Mouse (Mus musculus) T-helper 2 cell (primary cell): ENCODE measurements around the gene Faf1.

Source experiments
- in situ Hi-C: fragments of 300-600 bp; cut with MboI, MseI; formaldehyde crosslinking; loops from one replicate; pipeline ENCODE4 v1.15.1; 2025; ENCODE audit warnings: high pct_unique_total_duplicates

Faf1 gene

DNA sequence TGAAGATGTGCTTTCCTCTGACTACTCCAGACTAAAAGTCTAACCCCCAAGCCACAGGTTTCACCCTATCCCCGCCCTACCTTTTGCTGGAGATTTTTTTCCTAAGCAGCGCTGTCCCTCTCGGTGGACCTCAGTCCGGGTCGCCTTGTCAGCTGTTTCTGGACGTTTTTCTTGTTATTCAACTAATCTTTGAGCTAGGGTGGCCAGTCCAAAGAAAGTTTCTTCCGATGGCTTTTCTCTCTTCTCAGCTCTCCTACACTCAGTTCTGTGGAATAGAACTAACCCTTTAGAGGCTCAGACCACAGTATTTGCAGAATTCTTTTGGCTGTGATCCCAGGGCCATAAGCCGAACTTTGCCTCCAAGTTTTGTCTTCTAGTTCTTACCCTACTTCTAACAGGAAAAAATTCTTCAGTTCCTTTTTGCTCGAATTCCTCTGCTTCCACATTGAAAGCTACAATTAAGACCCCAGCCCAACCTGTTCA is 302.5 kb downstream of the Faf1 start:
- in situ Hi-C loops = no loop called here

DNA sequence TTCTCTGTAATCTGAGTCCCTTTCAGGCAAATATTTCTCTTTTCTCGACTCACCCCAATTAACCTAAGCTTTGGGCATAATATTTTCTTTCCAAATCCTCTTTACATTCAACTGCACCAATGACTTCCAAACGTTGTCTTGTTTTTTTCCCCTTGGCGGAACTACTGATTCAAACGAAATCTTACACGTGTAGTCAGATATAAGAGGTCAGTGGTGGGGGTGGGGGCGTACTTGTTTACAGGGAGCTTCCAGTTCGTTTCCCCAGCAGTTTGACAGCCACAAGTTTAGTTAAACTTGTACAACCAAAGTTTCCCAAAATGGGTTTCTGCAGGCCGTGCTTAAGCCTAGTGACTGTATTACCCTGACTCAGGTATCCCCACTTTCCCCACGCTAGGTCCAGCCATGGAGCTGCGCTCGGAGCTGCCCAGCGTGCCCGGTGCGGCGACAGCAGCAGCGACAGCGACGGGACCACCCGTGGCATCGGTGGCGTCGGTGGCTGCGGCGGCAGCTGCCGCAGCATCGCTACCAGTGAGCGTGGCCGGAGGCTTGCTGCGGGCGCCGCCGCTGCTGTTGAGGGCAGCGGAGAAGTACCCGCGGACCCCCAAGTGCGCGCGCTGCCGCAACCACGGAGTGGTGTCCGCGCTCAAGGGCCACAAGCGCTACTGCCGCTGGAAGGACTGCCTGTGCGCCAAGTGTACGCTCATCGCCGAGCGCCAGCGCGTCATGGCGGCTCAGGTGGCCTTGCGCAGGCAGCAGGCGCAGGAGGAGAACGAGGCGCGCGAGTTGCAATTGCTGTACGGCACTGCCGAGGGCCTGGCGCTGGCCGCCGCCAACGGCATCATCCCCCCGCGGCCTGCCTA is 303.3 kb downstream of the Faf1 start:
- in situ Hi-C loops = no loop called here

DNA sequence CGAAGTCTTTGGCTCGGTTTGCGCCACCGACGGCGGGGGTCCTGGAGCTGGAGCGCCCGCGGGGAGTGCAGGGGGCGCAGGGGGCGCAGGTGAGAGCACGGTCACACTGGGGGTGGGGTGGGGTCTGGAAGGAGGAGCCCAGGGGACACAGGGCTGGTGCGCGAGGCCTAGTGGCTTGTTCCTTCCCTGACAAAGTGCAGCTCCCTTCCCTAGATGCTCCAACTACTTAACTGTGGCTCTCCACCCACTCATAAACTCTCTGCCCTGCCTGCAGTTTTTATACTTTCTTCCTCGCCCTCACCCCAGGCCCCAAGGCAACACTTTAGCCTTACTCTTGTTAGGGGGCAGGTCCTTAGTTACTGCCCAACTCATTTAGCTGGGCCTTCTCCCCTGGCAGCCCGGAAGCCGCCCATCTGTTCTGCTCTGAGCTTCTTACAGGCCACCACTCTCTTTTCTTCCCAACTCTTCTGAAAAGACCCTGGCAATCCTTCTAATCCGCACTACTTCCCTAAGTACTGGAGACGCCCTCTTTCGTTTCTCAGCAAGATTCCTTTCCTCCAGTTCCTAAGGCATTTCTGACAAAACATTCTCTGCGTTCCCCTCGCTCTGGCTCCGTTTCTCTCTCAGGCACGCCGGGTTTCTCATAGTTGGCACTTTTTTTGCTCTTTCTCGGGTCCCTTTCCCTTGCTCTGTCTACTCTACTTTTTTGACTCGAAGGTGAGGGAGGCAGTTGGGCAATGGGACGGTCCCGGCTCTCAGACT is 304.1 kb downstream of the Faf1 start:
- in situ Hi-C loops = no loop called here

DNA sequence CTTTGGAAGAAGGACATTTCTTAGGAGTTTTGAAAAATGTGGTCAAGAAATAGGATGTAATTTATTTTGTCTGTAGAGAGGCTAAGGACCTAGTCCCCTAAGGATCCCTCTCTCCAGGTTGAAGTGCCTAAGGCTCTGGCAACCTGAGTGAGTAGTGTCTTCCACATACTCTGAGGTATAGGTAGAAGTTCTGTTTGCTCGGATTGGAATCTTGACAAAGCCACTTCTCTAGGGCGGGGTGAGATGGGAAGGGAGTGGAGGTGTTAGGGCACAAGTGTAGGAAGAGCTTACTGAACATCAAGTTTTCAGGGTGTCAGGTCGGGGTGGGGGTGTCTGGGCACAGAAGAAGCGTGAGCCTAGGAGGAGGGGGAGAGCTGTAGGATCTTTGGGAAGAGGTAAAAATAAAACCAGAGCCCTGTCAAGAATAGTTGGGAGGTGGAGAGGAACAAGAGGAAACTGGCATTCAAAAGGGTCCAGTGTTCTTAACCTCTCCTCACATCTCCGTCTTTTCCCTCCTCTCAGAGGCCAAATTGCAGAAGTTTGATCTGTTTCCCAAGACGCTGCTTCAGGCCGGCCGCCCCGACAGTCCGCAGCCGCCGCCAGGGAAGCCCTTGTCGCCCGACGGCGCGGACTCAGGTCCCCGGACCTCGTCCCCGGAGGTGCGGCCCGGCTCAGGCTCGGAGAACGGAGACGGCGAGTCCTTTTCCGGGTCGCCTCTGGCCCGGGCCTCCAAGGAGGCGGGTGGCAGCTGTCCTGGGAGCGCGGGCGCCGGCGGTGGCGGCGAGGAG is 304.9 kb downstream of the Faf1 start:
- in situ Hi-C loops = no loop called here

DNA sequence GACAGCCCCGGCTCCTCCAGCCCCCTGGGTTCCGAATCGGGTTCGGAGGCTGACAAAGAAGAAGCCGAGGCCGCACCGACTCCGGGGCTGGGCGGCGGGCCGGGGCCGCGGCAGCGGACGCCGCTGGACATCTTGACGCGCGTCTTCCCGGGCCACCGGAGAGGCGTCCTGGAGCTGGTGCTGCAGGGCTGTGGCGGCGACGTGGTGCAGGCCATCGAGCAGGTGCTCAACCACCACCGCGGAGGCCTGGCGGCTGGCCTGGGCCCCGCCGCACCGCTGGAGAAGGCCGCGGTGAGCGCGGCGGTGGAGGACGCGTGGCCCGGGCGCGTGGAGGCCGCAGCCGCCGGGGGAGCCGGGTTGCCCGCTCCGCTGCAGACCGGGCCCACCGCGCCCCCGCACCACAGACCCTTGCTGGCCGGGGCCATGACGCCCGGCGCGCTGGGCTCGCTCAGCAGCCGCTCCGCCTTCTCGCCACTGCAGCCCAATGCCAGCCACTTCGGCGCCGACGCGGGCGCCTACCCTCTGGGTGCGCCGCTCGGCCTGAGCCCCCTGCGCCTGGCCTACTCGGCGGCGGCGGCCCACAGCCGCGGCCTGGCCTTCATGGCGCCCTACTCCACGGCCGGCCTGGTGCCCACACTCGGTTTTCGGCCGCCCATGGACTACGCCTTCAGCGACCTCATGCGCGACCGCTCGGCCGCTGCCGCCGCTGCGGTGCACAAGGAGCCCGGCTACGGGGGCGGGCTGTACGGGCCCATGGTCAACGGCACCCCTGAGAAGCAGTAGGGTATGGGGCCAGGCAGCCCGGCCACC is 305.7 kb downstream of the Faf1 start:
- in situ Hi-C loops = no loop called here

DNA sequence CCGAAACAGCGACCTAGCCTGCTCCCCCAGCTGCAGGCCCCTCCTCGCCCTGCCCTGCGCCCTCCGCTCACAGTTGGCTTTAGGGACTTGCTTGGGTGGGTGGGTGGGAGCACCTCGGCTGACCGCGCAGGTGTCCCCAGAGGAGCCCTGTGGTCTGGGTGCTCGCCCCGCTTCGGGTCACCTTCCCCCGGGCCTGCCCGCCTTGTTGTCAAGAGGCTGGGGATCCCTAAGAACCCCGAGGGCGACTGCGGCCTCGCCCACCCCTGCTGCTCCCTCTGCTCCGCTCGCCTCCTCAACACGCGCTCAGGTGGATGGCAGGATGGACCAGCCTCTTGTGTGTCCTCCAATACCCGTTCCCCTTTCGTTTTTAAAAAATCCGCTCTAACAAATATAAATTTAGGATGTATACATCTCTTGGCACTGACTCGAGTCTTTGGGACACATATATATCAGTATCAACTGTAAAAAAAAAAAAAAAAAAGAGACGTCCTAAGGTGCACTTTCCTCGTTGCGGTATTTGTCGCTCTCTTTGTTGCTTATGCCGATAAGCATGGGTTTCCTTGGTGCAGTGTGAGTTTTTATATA is 306.4 kb downstream of the Faf1 start:
- in situ Hi-C loops = no loop called here

DNA sequence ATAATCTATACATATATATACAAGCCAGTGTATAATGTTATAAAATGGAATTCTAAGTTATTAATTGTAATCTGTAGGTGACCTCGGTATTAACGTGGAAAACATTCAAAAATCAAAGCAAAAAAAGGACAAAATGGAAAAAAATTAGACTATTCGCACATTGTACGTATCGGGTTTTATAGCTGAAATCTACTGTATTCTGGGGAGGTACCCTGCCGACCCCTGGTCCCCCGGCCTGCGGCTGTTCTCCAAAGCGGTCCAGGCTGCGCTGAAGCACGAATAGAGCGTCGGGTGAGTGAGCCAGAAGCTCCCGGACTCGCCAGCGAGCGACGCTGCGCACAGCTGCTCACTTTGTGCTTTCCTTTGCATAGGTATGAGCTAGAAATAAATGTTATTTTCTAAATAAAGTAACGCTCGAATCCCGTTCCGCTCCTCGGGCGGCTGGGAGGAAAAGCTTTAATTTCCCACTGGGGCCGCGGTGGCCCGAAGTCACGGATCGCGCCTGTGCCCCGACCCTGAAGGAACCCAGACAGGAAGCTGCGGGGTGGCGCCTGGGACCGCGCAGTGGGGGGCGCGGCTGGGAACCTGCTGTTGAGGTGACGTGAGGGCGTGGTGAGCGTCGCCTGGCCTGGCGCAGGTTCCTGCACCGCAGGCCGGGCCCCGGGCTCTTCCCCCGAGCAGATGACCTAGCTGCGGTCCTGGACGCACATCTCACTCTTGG is 307.1 kb downstream of the Faf1 start:
- in situ Hi-C loops = no loop called here

DNA sequence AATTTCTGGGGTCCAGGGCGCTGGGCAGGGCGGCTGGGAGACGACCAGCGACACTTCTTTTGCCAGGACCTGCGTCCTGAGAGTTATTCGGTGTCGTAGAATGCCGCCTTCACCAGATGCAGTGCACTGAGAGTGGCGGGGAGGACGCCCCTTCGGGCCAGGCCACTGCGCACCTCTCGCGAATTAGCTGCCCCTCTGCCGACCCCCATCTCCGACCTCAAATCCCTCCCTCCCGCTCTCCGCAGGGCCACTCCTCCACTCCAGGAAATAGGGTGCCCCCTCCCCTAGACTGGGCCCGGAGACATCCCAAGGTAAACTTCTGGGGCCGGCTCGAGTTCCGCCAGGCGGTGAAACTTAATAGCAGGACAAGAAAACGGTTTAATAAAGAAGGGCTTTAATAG is 307.6 kb downstream of the Faf1 start:
- in situ Hi-C loops = no loop called here

DNA sequence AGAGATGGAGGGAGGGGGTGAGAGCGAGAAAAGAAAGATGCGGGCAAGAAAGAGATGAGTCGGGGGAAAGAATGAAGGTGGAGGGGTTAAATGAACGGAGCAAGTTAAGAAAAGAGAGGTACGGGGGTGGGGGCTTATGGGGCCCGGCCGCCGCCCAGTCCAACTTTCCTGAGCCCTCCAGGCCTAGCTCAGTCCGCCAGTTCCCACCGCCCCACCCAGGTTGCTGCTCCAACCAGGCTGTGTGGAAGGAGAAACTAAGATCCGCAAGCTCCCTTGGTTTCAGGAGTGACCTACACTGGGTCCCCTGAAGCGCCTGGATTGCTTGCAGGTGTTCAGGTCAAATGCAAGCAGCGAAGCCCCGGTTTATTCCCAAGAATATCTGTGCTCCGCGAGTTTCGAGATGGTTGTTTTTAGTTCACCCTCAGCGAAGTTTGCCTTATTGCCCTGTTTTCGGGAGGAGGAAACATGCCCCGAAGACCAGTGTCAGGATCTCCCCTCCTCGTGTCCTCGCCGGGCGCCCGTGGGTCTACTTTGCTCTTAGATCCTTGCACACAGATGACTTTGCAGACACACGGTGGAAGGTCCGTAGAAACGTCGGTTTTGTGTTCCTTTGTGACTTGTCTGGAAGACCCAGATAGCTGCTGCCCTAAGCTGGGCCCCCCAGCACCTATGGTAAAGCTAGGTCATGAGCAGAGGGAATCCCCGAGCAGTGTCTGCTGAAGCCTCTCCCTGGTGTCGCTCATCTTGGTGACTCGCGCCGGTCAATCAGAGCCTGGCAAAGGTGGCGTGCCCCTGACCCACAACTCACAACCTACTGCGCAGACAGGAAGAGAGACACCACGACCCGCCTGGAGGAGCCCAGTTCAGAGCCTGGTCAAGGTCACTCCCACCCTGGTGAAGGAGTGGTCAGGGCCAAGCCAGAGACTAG is 308.4 kb downstream of the Faf1 start:
- in situ Hi-C loops = no loop called here

DNA sequence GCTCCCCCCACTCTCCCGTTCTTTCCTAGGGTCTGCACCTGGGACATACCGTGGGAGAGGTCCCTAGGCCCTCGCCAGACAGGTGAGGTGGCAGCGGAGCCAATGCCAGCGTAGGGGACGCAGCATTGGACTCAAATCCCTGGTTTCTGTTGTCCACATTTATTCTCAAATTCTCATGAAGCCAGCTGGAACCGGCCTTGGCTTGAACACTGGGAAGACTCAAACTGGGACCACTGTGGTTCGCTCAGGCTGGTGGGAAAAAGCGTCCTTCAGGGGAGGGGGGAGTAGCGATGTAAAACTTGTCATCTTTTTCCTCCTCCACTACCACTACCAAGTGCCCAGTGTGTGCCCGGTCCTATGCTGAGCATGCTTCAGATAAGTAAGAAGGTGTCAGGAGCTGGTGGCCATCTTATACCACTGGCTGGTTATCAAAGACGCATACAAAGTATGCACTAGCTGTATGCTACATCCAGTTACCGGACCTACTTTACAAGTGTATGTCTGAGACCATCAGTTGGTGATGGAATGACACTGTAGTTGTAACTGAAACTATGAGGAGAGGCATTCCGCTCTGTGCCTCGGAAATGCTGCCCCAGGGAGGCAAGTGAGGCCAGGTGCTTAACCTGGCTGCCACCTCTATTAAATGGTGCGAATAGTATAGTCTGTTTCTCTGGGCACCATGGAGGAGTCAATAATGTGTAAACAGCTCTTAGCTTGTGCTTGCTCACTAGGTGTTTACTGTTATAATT is 309.2 kb downstream of the Faf1 start:
- in situ Hi-C loops = no loop called here

DNA sequence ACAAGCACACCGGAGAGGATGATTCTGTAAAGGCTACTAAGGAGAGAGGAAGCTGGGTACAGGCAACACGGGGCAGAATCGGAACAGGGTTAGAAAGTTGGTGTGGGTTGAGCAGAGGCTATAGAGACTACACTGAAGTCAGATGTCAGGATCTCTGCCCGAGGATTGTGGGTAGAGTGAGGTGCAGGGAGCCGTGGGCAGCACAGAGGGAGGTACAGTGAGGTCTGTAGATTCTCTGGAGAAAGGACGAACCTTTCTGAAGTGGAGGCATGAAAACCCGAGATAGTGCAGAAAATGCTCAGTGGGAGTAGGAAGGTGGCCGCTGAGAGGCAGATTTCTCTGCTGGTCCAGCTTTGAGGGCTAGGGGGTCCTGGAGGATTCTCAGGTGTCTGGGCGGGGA is 309.9 kb downstream of the Faf1 start:
- in situ Hi-C loops = no loop called here

DNA sequence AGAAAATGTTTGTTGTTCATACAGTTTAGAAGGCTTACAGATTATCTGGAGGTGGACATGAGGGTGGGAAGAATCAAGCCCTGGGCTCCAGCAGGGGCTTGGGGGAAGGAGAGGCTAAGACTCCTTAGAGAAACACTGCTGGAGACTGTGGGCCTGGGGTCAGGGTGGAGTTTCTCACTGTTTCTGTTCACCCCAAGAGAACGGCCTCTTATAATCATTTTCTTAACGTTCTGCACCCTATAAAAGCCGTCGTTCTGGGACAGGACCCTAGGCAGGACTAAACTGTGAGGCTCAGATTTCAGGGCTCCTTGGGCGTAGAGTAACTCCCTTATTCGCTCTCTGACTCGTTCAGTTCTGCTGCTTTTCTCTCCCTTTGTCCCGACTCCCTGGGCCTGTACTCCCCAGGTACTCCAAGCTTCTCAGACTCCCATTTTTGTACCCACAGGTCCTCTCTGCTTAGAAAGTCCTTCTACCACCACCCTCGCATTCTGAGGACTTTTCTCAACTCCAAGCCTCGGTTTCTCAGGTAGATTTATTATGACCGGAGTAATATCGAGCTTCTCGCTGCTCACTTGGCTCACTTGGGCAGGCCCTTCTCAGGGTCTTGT is 310.5 kb downstream of the Faf1 start:
- in situ Hi-C loops = no loop called here

DNA sequence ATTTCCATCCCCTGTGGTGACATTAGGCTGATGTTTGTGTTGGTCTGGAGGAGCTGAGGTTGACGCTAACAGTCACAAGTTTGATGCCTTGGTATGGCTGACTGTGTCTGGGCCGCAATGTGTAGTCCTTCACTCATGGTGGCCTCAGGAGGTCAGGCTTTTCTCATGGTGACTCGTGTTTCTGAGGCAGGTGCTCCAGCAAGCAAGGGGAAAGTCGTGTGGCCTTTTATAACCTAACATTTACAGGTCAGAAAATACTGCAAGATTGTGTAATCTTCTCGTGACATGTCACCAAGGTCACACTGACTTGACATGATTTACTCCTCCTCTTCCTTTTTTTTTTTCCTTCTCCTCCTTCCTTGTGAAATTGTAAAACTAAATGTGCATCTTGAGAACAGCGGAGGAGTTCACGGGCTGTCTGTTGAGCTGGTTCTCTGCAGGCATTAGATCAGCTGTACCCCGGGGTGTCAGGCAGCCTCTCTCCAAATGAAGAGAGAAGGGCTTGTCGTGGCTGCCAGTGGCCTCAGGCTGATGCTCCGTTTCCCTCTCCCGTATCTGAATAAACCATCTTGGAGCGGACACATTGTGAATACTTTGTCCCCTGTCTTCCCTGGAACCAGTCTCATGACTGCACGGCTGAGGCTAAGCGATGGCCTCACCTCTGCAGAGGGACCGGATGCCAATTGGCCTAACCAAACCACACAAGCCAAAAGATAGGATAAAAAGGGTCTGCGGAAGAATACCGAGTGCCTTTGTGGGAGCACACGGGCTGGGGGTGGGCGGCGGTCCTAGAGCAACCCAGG is 311.4 kb downstream of the Faf1 start:
- in situ Hi-C loops = no loop called here

DNA sequence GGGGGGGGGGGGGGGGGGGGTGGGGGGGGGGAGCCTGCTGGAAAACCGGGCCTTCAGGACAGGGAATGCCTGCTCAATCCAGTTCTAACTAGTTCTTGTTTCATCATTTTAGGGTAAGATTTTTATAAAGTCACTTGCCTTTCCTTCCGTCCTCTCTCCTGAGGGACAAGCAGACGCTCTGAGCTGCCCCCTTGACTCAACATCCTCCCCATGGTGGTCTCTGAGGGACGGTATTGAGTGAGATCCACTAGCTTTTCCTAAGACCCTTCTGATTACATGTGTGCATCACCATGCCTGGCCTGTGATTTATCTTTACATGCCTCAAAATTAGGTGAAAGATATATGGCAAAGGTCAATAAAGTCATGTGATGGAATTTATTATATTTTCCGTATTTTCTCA is 312.0 kb downstream of the Faf1 start:
- in situ Hi-C loops = no loop called here

DNA sequence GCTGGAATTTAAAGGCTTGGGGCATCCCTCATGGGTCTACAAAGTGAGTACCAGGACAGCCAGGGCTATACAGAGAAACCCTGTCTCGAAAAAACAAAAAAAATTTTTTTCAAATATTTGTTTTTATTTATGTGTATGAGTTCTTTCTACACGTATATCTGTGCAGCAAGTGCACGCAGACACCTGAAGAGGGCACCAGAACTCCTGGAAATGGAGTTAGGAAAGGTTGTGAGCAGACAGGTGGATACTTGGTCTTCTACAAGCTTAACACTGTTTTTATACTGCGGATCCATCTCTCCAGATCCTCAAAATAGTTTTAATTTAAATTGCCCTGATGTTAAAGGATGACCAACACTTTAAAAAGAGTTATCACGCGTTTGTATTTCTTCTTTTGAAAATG is 312.8 kb downstream of the Faf1 start:
- in situ Hi-C loops = no loop called here

DNA sequence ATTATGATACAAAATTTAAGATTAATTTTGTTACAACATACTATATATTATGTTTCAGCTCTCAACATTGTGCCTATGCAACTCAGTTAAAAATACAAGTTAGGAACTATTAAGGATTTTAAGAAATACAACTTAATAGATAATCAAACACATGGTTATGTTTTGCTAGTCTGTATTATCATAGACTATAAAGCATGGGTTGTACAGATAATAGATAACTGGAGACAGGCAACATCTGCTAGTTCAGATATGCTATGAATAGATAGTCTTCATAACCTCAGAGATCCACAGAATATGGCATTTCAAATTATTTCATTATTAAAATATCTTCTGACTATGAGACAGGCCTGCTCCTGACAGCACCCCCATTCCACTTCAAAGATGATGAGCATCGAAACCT is 329.7 kb downstream of the Faf1 start:
- in situ Hi-C loops = no loop called here
